Mouse (Mus musculus) ES-E14 (cell line): ENCODE data around the gene Olfr620. TPM values are rescaled to one million over a fixed set of nuclear protein-coding genes. Genes with fewer than 3 reads are reported as not detected.

Experiments
- DNase-seq: peaks from one replicate; pipeline ENCODE4 v3.0.0-alpha.2; 2013; ENCODE audit warnings: low read depth, low spot score
- H3K27ac ChIP-seq: 2 replicates; pipeline ENCODE4 v1.5.1; 2012; ENCODE audit warnings: low read depth, mild to moderate bottlenecking, low read length, moderate library complexity, mixed read lengths; ENCODE audit not compliant: poor library complexity, insufficient read depth, severe bottlenecking
- H3K36me3 ChIP-seq: 2 replicates; pipeline ENCODE4 v1.6.1; 2012; ENCODE audit warnings: mild to moderate bottlenecking, low read length, moderate library complexity, mixed read lengths; ENCODE audit not compliant: control insufficient read depth, poor library complexity, insufficient read depth, severe bottlenecking
- H3K4me1 ChIP-seq, 2 experiments: fragments of 150-350 bp in 1 of 2; sonication (generic) in 1 of 2; 2 replicates each; pipeline ENCODE4 v1.6.1; 2012; ENCODE audit warnings: low read length in 2 of 2, mild to moderate bottlenecking in 1 of 2, mixed read lengths in 1 of 2; ENCODE audit not compliant: control insufficient read depth in 2 of 2, insufficient read depth in 2 of 2, poor library complexity in 1 of 2
- H3K4me3 ChIP-seq, 2 experiments: fragments of 150-350 bp in 1 of 2; sonication (generic) in 1 of 2; 2 replicates each; pipeline ENCODE4 v1.5.1; 2012; ENCODE audit warnings: low read length in 2 of 2, low read depth in 1 of 2, mild to moderate bottlenecking in 1 of 2, mixed read lengths in 1 of 2; ENCODE audit not compliant: insufficient read depth in 1 of 2, poor library complexity in 1 of 2, severe bottlenecking in 1 of 2
- H3K9ac ChIP-seq: 2 replicates; pipeline ENCODE4 v1.6.1; 2012; ENCODE audit warnings: low read depth, mild to moderate bottlenecking, low read length, mixed read lengths; ENCODE audit not compliant: poor library complexity, insufficient read depth, severe bottlenecking
- H3K9me3 ChIP-seq: fragments of 150-350 bp; sonication (generic); 2 replicates; pipeline ENCODE4 v1.6.1; 2012; ENCODE audit warnings: low read depth, mild to moderate bottlenecking, low read length; ENCODE audit not compliant: control insufficient read depth, insufficient read depth
- CHD2 ChIP-seq: IDR thresholded peaks from 2 replicates; pipeline ENCODE4 v1.6.1; 2014; ENCODE audit warnings: mild to moderate bottlenecking, low read depth, low read length, inconsistent platforms
- HCFC1 ChIP-seq: IDR thresholded peaks from 2 replicates; pipeline ENCODE4 v1.6.1; 2012; ENCODE audit warnings: low read length, inconsistent platforms, borderline replicate concordance; ENCODE audit not compliant: insufficient read depth
- MAFK ChIP-seq: IDR thresholded peaks from 2 replicates; pipeline ENCODE4 v1.6.1; 2014; ENCODE audit warnings: mild to moderate bottlenecking, low read depth, low read length, inconsistent platforms; ENCODE audit not compliant: insufficient read depth
- ZC3H11A ChIP-seq: IDR thresholded peaks from 2 replicates; pipeline ENCODE4 v1.6.1; 2012; ENCODE audit warnings: low read depth, mild to moderate bottlenecking, inconsistent platforms, low read length, borderline replicate concordance
- ZNF384 ChIP-seq: IDR thresholded peaks from 2 replicates; pipeline ENCODE4 v1.6.1; 2012; ENCODE audit warnings: low read depth, low read length, inconsistent platforms
- in situ Hi-C, 2 experiments: fragments of 600-800 bp; cut with MboI; formaldehyde crosslinking; loops; one replicate each; pipeline ENCODE4 v1.15.1; 2025; ENCODE audit warnings: low sequenced_read_pairs in 2 of 2, inconsistent platforms in 1 of 2; ENCODE audit not compliant: unreplicated experiment in 2 of 2
- total RNA-seq: library from RNA; depleted of rRNA; stranded (reverse); fragments of 300-350 nt; gene quantifications from 2 replicates; pipeline ENCODE4 v1.2.3, GENCODE M21; 2012

The Olfr620 gene
- total RNA-seq, 1 experiment = not detected

GRCm38 (mm10) chr7:103600275-103600674 lies 12.1 kb downstream of the Olfr620 start, which contains the start of gene Olfr619:
TSS of gene Olfr619 (plus strand) at chr7:103600575.
- in situ Hi-C loops = no loop called here
- no peak for TF ChIP-seq ZNF384
- TF ChIP-seq MAFK = no peak
- TF ChIP-seq HCFC1 = no peak
- no peak for TF ChIP-seq CHD2
- TF ChIP-seq ZC3H11A = no peak
- Histone ChIP-seq H3K27ac (no peak within 1 kb of the TSS), H3K36me3 (no peaks in the 10 kb centered on the region), H3K9ac (no peak within 1 kb of the TSS), H3K4me3 (no peak within 1 kb of the TSS), H3K9me3 (no peaks in the 10 kb centered on the region), H3K4me1 (no peaks in the 10 kb centered on the region)
- DNase-seq = no peak

- no peak for TF ChIP-seq ZC3H11A
- no peak for TF ChIP-seq MAFK
- no peak for TF ChIP-seq ZNF384
- no peak for TF ChIP-seq CHD2
- TF ChIP-seq HCFC1 = no peak
- Histone ChIP-seq H3K4me1 (no peaks in the 10 kb centered on the region), H3K27ac (no peak within 1 kb of the TSS), H3K9me3 (no peaks in the 10 kb centered on the region), H3K4me3 (no peak within 1 kb of the TSS), H3K9ac (no peak within 1 kb of the TSS), H3K36me3 (no peaks in the 10 kb centered on the region)
- in situ Hi-C loops = no loop called here
- no peak for DNase-seq
Observed at GRCm38 (mm10) chr7:103589803-103590202, 22.5 kb downstream of the Olfr620 start, which contains the start of gene Olfr618. TSS of gene Olfr618 (plus strand) at chr7:103590103.

- TF ChIP-seq ZNF384 (no peak), CHD2 (no peak), MAFK (no peak), HCFC1 (no peak), ZC3H11A (no peak)
- H3K36me3 ChIP-seq = no peaks in the 10 kb centered on the region
- no peak within 1 kb of the TSS for H3K9ac ChIP-seq
- no peak within 1 kb of the TSS for H3K4me3 ChIP-seq
- in situ Hi-C loops = loop anchor here in 1 of 2 experiments (5.0 kb wide), 1 partner anchor 105 kb away; no protein-coding TSS in a partner anchor
- no peak within 1 kb of the TSS for H3K27ac ChIP-seq
- no peaks in the 10 kb centered on the region for H3K4me1 ChIP-seq
- no peaks in the 10 kb centered on the region for H3K9me3 ChIP-seq
- no peak for DNase-seq
Observed at GRCm38 (mm10) chr7:103572761-103573160, 39.6 kb downstream of the Olfr620 start, which contains the start of gene Olfr617. TSS of gene Olfr617 (plus strand) at chr7:103573061.

- H3K9me3 ChIP-seq = no peaks in the 10 kb centered on the region
- H3K4me3 ChIP-seq = no peak within 1 kb of the TSS
- H3K27ac ChIP-seq = no peak within 1 kb of the TSS
- no peaks in the 10 kb centered on the region for H3K4me1 ChIP-seq
- H3K9ac ChIP-seq = no peak within 1 kb of the TSS
- no peaks in the 10 kb centered on the region for H3K36me3 ChIP-seq
- TF ChIP-seq ZC3H11A (no peak), CHD2 (no peak), MAFK (no peak), HCFC1 (no peak), ZNF384 (no peak)
- no peak for DNase-seq
- in situ Hi-C loops = no loop called here
Observed at GRCm38 (mm10) chr7:103569043-103569442, 43.3 kb downstream of the Olfr620 start, which contains the start of gene Olfr616. TSS of gene Olfr616 (minus strand) at chr7:103569143.

GRCm38 (mm10) chr7:103555779-103556178 lies 56.6 kb downstream of the Olfr620 start, which contains the start of gene Olfr615:
TSS of gene Olfr615 (plus strand) at chr7:103556079.
- H3K27ac ChIP-seq = no peak within 1 kb of the TSS
- no peaks in the 10 kb centered on the region for H3K4me1 ChIP-seq
- H3K9ac ChIP-seq = no peak within 1 kb of the TSS
- no peak for TF ChIP-seq ZC3H11A
- TF ChIP-seq HCFC1 = no peak
- TF ChIP-seq ZNF384 = no peak
- no peak for TF ChIP-seq MAFK
- no peak for TF ChIP-seq CHD2
- in situ Hi-C loops = no loop called here
- H3K36me3 ChIP-seq = no peaks in the 10 kb centered on the region
- H3K4me3 ChIP-seq = no peak within 1 kb of the TSS
- no peaks in the 10 kb centered on the region for H3K9me3 ChIP-seq
- no peak for DNase-seq
